Mouse (Mus musculus) liver, adult 2 months (tissue): ENCODE data around the gene Ugp2.
A peak's percentile ranks its signal among the peaks of the same experiment; 100 is the strongest.

Experiments used
- CTCF ChIP-seq: fragments of 200-500 bp; IDR thresholded peaks from 2 replicates; pipeline ENCODE4 v1.5.1; 2011; ENCODE audit warnings: low read depth, low read length, control low read depth
- POLR2A ChIP-seq: fragments of 200-500 bp; IDR thresholded peaks from 2 replicates; pipeline ENCODE4 v1.6.1; 2011; ENCODE audit warnings: low read length, control low read depth; ENCODE audit not compliant: insufficient read depth; ENCODE audit errors: extremely low read depth

GRCm38 (mm10) chr11:21371122-21371806, at the start of gene Ugp2:
- TF ChIP-seq POLR2A (0 out of 2 replicates have a peak, but pooled peaks have one; percentile 32), CTCF (no peak)
